Mouse (Mus musculus) layer of hippocampus, adult 9-10 months (tissue): Measurements from ENCODE around the gene Kcnc1.

ENCODE experiments used
- DNase-seq: peaks from one replicate; pipeline ENCODE4 v3.0.0; 2022; ENCODE audit warnings: low spot score

Gene Kcnc1

GRCm38 (mm10) chr7:46396231-46396927 is at the start of gene Kcnc1:
TSS of gene Kcnc1 (plus strand) at chr7:46396497.
- DNase-seq, result no peak

DNA sequence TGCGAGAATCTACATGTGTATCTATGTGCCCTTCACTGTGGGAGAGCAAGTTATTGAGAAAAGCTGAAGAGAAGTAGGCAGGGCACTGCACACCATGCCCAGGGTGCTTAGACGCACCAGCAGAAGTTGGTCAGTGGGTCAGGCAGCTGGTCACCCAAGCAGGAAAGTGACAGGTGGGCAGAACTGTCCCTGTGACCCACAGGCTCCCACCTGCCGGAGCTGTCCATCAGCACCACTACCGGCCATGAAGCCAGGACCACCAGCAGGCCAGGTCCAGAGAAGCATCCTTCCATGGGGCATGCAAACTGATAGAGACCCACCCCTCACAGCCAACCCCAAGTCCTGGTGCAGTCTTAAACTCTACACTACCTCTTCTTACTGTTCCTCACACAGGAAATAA is 48.6 kb upstream of the Kcnc1 start:
- no peak for DNase-seq

- DNase-seq, result no peak
Observed at GRCm38 (mm10) chr7:46348813-46349212, 47.5 kb upstream of the Kcnc1 start.

DNA sequence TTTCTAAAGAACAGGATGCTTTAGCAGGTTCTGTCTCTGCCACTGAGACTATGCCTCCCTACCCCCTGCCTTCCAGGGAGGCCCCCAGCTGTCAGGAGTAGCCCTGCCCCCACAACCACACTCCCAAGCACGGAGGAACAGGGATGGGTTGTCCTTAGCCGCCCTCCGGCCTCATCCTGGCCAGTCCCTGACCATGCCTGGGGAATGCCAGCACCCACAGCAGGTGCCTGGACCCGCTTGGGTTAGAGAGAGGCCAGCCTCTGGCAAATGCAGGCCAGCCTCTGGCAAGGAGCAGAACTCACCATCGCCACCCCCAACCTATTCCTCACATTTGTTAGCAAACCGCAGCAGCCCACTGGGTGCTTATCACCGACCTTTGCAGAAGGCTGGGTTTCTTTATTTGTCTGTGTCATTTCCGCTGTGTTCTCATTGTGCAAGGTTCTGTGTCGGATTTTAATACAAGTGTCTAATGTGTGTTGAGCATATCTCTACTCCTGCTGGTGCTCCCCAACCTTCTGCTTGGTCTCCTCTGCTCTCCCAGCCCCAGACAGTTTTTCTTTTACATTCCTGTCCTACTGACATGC is 46.1 kb upstream of the Kcnc1 start:
- DNase-seq, result no peak

GRCm38 (mm10) chr7:46352748-46353147 is 43.5 kb upstream of the Kcnc1 start:
- no peak for DNase-seq

DNA sequence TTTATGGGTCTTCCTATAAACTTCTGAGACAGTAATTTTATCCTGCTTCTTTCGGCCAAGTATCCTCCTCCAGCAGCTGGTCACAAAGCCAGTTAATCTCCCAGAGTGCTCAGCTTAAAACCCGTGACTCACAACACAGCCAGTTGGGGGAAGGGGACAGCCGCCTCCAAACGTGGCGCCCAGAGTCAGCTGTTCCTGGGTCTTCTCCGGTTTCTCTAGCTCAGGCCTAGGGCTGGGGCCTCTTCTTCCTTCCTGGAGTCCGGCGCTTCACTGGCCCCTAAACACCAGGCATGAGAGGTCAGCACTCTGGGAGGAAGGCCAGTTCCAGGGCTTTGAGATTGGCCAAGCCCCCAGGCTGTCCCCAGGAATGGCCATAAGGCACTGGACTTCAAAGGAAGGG is 43.1 kb upstream of the Kcnc1 start:
- no peak for DNase-seq

- no peak for DNase-seq
Observed at GRCm38 (mm10) chr7:46353875-46354274, 42.4 kb upstream of the Kcnc1 start.

GRCm38 (mm10) chr7:46361776-46362175 is 34.5 kb upstream of the Kcnc1 start:
- DNase-seq, result no peak

GRCm38 (mm10) chr7:46364154-46364553 is 32.1 kb upstream of the Kcnc1 start:
- peak; percentile 15 for DNase-seq

DNA sequence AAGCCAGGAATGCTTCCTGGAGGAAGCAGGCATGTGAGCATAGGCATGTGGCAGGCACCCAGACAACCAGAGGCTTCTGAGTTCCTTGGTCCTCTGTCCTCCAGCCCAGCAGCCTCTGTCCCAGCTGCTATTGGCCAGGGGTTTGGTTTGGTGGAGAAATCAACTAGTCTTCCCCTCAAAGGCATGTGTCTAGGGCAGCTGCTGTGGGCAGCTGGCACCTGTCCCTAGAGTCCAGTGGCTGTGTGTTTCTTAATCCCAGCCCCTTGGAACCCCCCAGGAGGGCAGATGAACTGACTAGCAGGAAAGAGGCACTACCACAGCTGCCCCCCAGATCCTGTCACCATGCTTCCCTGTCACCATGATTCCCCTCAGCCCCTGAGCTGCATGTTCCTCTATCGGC is 30.5 kb upstream of the Kcnc1 start:
- no peak for DNase-seq

GRCm38 (mm10) chr7:46371104-46371503 is 25.2 kb upstream of the Kcnc1 start:
- no peak for DNase-seq

GRCm38 (mm10) chr7:46376172-46377007 is 19.9 kb upstream of the Kcnc1 start, which contains the start of gene Myod1:
TSS of gene Myod1 (plus strand) at chr7:46376474.
- DNase-seq, result no peak

- no peak for DNase-seq
Observed at GRCm38 (mm10) chr7:46377008-46377346, 19.3 kb upstream of the Kcnc1 start.

- DNase-seq, result no peak
Observed at GRCm38 (mm10) chr7:46378123-46378522, 18.2 kb upstream of the Kcnc1 start.

- no peak for DNase-seq
Observed at GRCm38 (mm10) chr7:46378983-46379382, 17.3 kb upstream of the Kcnc1 start.

DNA sequence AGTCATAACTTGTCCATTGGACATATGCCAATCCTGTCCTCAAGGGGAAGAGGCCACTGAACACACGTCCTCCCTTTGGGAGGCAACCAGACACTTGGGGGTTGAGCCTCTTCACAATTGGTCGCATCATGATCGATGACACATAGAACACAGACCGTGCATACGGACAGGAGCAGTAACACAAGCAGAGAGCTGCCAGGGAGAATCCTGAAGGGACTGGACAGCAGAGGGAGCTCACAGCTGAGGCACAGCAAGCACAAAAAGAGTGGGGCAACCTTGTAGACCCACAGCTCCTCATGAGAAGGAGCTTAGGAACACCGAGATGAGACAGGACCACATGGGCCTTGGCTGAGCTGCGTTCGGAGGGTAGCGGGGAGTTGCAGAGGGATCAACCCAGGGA is 15.7 kb upstream of the Kcnc1 start:
- DNase-seq, result no peak

GRCm38 (mm10) chr7:46387430-46387829 is 8.9 kb upstream of the Kcnc1 start:
- DNase-seq, result no peak

DNA sequence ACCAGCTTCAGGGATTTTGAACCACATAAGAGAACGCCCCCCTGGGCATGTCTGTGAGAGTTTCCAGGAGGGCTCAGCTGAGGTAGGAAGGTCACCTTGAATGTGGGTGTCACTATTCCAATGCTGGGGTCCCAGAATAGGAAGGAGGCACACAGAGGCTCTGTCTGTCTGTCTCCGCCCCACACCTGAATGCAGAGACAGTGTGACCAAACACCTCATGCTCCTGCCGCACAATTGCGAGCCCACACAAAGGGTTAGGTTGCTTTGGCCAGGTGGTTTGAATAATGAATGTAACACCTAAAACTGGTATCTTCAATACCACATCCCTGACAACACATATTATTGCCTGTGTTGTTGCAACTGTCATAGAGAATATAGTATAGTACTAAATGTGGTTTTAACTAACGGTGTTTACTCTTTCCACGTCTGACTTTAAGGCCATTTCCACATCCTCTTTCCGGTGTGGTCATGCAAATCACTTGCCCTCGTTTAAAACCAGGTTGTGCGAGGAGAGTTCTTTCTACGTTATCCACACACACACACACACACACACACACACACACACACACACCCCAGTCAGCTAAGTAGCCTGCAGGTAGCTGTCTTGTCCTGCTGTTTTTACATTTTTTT is 6.7 kb upstream of the Kcnc1 start:
- DNase-seq, result no peak

DNA sequence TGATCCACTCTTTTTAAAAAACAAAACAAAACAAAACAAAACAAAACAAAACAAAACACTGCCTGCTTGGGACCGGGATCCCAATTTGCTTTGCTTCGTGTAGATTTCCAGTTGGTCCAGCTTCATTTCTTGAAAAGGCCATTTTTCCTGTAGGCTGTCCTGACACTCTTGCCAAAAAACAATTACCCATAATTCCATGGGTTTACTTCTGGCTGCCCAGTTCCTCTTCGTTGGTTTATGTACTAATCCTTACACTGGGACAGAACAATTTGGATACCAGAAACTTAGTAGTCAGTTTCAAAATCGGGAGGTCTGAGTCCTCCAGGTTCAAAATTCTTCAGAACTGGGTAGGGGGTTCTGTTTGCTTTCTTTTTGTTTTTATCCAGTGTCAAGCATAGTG is 6.1 kb upstream of the Kcnc1 start:
- no peak for DNase-seq

DNA sequence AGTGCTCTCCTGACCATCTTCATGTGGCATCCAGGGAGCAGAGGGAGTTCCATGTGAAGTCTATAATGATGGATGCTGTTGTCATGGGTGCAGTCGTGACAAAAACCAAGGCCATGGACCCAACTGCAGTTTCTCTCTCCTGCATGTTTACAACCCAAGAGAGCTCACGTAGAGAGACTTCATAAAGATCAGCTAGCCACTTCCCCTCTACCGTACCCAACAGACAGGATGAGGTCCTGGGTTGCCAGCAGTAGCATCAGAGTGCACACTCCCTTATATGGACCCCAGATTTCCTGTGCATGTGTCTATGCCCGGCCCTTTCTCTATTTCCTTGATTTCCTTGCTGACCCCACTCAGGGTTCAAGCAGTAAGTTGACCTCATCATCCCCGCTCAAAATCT is 4.6 kb upstream of the Kcnc1 start:
- DNase-seq, result no peak

GRCm38 (mm10) chr7:46393116-46393515 is 3.2 kb upstream of the Kcnc1 start:
- DNase-seq, result no peak

DNA sequence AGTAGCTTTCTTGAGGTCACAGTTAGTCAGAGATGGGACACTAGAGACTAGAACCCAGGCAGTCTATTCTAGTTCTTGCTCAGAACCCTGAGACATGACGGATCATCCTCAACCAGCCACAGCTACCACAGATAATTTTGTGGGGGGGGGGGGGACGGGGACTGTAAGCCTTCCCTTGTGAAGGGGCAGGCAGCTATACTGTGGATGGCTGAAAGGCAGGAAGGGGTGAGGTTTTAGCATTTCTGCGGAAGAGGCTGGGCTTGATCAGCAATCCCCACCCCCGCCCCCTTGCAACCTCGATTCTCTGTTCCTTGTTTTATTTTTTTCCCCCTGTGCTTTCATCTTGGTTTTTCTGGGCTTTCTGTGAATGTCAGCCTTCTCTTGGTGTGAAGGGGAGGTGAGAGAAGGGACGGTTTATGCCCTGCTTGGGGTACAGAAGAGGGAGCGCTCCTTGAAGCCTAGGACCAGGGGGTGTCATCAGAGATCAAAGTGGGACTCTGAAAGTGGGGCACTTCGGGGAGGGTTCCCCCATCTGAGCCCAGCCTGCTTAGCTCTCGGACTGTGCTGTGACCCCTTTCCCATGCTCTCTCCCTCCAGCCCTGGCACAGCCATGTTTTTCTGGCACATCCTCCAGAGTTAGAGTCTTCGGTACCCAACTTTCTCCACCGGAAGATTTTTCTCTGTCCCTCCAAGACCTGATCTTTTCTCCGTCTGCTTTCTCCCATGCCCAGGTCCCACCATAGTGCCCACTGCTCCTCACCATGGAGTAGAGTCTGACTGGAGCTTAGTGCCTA is 2.4 kb upstream of the Kcnc1 start:
- DNase-seq, result no peak
